Mouse (Mus musculus) naive thymus-derived CD4-positive, alpha-beta T cell, adult 2 months (primary cell): Measurements from ENCODE around the gene Traf7.

Source experiments
- DNase-seq: peaks from one replicate; pipeline ENCODE4 v3.0.0-alpha.2; 2011; ENCODE audit warnings: low read depth

Traf7 gene

DNA sequence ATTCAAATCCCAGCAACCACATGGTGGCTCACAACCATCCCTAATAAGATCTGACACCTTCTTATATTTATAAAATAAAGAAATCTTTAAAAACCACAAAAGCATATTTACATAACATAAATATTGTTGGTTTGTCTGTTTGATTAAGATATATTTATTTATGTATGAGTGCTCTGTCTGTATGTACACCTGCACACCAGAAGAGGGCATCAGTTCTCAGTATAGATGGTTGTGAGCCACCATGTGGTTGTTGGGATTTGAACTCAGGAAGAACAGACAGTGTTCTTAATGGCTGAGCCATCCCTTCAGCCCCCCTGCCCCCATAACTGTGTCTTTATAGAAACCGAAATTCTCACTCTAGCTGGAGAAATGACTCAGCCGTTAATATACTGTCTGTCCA, 17.5 kb upstream of the Traf7 start:
- DNase-seq, result no peak

DNA sequence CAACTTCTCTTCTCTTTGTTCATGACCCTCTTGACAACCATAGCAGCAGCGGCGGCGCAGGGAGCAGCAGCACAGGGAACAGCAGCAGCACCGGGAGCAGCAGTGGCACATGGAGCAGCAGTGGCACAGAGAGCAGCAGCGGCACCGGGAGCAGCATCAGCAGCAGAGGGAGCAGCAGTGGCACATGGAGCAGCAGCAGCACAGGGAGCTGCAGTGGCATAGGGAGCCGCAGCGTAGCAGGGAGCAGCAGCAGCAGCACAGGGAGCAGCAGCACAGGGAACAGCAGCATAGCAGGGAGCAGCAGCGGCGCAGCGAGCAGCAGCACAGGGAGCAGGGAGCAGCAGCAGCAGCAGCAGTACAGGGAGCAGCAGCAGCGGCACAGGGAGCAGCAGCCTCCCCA, 16.9 kb upstream of the Traf7 start:
- no peak for DNase-seq

DNA sequence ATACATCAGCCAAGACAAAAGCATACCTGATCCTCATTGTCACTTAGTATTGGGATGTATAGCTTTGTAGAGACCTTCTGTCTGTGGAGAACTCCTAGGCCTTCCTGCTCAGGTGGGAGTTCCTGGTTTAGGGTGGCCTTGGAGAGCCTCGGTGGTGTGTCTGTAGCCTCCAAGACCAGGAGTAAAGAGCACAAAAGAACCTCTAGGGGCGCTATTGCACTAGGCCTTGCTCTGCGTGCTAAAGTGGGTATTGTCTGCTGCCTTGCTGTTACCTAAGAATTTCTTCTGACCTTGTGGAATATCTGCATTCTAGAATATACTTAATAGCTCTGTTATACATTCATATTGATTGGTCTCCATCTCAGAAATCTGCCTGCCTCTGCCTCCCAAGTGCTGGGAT, 12.6 kb upstream of the Traf7 start:
- DNase-seq, result peak; percentile 86

DNA sequence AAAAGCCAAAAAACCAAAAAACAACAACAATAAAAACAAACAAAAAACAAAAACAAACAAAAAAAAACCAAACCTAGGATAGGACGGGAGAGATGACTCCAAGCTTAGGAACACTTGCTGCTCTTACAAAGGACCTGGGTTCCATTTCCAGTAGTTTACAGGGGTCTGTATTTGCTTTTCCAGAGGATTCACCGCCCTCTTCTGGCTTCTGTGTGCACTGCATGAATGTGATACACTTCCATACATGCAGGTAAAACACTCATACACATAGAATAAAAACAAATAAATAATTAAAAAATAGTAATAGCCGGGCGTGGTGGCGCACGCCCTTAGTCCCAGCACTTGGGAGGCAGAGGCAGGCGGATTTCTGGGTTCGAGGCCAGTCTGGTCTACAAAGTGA, 11.2 kb upstream of the Traf7 start:
- DNase-seq, result peak; percentile 60

DNA sequence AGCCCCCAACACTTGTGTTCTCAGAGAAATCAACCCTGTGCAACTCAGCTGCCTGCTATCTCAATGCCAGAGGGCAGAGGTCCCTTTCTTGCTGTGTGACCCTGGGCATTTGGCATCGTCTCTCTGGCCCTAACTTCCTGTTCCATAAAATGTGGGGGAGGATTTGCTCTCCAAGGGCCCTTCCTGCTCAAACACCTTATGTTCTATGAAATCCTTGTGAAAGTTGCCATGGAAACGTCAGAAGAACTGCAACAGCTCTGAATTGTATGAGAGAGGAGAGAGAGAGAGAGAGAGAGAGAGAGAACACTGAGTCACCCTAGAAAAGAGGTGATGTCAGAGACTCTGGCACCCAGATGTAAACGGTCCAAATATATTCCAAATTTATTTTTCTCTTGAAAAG, 9.8 kb upstream of the Traf7 start:
- DNase-seq, result no peak

DNA sequence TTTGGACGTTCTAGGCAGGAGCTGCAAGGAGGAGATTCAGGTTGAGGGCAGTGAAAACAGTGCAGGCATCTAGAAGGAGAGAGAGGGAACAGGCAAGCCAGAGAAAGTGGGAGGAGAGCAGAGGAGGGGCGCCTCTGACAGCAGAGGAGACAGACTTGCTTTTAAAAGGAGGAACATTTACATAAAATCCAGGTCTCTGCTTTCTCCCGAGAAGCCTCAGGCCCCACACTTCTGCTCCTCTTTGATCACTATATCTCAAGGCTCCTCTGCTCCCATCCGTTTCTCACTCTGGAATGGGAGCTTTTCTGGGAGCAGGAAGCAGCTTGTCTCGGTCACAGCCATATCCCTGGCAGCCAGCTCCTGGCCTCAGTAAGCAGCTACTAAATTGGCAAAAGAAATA, 7.6 kb upstream of the Traf7 start:
- DNase-seq, result no peak

DNA sequence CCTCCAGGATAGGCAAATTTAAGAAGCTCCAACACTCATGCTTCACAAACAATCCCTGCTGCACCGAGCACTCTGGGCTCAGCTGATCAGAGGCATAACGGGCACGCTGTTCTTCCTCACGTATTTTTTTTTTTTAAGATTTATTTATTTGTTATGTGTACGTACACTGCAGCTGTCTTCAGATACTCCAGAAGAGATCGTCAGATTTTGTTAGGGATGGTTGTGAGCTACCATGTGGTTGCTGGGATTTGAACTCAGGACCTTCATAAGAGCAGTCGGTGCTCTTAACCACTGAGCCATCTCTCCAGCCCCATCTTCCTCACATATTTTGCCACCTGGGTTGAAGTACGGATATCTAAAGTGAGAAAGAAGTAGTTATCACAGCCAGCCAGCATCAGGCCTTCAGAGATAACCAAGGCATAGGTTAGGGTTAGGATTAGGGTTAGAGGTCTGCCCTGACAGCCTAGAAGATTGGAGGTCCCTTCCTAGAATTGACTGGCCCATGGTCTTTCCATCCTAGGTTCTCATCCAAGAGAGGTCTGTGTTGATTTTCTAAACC, 6.5 kb upstream of the Traf7 start, which contains the start of gene Rab26:
Rab26 (minus strand) TSS at position 51 of the 559 bp plus-strand sequence.
- DNase-seq, result no peak

DNA sequence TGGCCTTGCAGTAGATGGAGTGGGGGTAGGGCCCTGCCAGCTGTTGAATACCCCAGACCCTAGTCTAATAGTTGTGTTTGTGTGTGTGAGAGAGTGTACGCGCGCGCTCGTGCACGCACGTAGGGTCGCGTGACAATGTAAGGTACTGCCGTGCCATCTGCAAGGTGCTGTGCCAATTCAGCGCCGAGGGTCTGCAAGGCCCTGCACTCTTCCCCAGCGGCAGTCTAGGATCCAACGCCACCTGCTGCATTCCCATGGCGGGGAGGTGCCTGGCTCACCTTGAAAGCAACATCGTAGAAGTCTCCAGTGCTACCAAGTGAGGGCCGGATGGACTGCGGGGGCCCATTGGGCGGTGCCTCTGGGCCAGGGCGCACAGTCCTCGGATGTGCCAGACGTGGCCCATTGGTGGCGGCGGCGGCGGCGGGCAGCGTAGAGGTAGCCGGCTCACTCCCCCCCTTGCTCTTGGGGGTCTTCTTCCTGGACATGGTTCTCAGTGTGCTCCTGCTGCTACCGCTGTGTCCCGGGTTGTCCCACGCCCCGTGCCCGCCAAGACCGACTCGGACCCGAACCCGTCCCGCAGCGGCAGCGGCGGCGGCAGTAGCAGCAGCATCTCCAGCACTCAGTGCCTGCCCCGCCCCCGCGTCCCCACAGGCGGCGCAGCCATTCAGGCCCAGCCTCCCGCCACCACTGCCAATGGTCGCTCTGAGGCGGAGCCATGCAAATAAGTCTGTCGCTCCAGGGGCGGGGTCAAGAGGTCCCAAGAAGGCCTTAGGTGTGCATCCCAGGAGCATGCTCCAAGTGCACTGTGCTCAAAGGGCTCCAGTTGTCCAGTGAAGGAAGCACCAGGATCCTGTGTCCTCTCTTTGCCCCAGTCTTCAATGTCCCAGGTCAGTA, 5.6 kb upstream of the Traf7 start:
- peak; percentile 76 for DNase-seq

DNA sequence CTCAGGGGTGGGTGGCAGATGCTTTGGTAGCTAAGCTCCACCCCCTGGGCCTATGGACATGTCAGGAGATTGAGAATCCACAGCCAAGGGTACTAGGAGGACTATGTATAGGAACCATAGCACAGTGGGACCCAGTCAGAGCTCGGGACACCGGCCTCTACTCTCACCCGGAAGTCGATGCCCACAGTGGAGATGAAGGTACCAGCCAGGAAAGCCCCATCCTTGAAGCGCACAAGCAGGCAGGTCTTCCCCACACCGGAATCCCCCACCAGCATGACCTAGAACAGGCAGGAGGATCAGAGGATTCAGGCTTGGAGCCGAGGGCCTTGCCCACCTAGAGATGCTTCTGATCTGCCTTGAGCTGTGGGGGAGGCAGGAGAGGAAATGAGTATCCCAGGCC, 4.3 kb upstream of the Traf7 start:
- no peak for DNase-seq

DNA sequence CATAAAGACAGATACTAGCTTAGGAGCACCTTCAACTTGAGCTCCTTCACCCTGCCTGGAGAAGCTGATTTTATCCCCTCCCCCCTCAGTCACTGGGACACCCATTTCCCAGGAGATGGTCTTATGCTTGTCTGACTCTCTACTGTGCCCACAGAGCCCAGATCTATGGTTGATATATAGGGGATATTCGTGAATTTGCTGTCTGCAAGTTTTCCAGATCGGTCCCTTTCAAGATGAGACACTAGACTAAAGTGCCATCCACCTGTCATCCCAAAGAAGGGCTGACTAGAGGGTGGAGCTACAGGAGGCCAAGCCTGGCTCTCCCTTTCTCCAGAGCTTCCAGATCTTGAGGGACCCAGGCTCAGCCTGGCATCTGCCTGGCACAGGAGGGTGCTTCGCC, 3.3 kb upstream of the Traf7 start:
- DNase-seq, result no peak

DNA sequence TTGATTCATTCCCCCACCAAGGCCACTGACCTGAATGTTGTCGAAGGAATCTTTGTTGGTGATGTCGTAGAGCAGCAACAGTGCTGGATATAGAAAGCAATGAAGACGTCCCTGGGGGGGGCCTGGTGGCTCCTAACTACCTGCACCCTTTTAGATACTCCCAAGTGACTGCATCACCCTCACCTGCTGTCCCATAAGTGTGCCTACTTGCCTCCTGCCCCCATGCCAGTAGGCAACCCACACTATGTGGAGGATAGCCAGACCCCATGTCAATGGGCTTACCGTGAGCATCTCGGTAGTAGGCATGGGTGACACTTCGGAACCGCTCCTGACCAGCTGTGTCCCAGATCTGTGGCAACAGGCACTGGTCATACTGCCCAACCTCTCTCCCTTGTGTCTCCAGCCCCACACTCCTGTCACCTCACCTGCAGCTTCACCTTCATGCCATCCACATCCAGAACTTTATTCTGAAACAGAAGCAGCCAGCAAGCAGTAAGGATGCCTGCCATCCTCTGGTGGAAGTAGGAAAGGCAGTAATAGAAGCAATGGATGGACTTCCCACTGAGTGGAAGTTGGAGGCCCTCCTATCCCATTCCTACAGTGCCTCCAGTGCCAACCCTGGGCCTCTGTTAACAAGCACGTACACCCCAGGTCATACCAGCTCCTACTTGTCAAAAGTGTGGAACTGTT, 2.8 kb upstream of the Traf7 start:
- no peak for DNase-seq

DNA sequence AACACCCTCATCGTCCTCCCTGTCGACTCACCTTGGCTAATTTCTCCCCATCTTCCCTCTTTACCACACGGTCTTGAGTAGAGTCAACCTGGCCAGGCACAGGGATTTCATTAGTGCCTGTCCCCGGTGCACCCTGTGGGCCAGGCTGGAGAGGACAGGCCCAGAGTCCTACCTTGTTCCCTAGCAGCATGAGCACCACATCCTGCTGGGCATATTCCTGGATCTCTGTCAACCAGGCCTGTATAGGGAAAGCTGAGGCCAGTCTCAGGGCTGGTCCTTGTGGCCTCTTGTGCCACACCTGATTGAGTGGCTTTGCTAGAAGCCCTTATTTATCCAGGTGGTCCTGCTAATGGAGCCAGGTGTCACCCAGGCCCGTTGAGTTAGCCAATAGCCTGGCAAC, 2.1 kb upstream of the Traf7 start:
- no peak for DNase-seq

DNA sequence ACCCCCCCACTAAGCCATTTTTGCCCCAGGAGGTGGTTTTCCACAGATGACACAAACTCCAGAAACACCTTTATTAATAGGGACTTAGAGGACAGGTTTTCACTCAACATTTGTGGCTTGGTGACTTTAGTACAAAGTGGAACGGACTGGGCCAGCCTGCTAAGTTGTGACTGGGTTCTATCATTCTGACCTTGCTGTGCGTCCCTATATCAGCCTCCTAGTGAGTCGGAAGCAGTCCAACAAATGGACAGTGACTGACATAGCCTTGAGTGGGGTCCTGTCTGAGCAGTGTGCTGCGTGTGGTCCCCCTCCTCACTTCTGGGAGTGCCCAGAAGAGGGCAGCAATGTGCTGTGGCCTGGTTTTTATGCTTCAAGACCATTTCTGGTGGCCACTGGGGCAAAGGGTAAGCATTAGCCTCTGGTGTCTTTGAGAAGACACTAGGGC, 1.3 kb upstream of the Traf7 start:
- peak; percentile 75 for DNase-seq

DNA sequence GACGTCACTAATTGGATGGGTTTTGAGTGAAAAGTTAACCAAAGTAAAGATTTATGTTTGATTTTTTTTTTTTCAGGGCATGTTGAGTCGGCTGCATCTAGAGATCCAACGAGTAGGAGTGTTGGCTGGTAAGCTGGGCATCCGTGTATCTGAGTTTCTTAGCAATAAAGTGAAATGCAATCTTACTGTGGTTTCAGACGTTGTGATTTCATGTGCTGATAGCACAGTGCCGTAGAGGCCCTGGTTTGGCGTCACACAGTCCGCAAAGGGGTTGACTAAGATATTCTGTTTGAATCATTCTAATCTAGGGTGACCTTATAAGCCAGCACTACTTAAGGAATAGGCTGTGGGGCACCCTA, 801 bp upstream of the Traf7 start:
- peak; percentile 57 for DNase-seq

DNA sequence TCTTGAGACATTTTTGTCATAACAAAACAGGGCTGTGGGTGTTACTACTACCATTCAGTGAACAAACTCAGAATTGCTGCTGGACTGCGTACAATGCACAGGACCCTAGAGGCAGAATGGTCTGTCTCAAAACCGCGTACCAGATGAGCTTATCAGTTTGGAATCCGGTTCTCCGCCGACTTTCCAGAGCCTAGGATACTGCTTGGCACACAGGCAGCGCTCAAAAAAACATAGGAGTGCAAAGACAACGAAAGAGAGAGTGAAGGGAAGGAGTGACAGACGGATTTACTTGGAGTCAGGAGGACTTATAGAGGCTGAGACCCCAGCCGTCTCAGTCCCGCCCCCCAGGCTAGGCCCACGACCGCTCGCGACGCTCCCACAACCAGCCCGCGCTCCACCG, 423 bp downstream of the Traf7 start:
- DNase-seq, result no peak

DNA sequence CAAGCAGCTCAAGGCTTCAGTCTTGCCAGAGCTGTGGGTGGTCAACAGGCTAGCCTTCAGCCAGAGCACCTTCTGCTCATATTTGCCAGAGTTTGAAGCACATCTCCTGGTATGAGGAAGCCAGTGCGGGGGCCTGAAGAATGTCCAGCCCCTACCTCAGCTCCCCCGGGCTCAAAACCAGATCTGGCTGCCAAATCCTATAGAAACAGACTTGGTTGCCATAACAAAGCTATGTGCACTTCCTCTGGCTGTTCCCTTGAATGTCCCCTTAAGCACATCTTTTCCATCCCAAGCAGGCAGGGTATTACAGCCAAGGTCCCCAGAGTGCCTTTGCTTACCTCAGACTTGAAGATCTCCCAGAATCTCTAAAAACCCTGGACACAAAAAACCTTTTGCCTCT, 3.0 kb downstream of the Traf7 start:
- DNase-seq, result no peak

DNA sequence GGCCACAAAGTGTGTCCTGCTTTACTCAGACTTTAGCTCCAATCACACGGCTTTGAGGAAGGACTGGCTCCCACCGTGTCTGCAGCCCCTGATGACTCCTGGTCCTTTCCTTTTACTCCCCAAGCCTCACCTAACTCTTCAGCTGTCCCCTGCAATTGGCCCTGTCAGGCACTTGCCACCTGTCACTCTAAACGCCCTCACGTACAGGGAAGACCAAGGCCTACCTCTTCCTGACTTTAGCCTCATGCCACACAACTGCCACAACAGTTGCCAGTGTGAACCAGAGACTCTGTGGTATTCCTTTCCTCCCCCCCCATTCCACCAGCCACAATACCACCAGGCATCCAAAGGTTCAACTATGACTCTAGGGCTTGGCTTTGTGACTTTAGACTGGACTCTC, 7.3 kb downstream of the Traf7 start:
- DNase-seq, result no peak

DNA sequence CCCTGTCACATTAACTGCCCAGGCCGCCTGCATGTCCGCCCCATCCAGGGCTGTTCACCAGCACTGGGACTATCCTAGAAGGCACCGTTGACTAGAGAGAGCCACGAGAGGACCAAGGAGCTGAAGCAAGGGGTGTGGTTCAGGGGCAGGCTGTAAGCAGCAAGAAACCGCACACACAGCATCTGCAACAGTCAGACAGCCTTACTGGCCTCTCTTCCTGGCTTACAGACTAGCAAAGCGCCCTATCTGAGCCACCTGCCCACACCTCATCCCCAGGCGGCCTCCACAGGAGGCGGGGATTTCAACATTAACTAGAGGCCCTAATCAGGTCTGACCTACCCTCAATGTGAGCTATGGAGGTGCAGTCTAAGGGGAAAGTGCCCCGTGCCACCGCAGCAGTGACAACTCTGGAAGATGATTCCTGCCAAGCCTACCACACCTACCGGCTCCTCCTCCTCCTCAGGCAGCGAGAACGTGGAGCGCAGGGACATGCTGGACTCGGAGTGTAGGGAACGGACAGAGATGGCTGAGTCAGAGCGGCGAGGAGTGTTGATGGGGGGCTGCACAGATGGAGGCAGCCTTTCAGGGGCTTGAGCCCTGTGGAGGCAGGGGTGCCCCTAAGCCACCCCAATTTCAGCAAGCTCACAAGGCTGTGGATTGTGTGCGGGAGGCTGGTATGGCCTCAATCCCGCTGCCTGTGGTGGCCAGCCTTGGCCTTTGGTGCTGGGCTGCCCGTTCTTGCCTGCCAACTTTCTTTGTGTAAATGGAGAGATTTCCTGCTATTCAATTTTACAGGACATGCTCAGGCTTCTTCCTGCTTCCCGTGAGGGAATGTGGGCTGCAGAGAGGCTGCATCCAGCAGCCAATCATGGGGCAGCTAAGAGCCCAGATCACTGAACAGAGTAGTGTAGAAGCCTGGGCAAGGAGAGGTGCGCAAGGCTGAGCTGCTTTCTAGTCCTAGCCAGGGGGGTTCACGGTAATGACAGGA, 13.2 kb downstream of the Traf7 start:
- DNase-seq, result no peak

DNA sequence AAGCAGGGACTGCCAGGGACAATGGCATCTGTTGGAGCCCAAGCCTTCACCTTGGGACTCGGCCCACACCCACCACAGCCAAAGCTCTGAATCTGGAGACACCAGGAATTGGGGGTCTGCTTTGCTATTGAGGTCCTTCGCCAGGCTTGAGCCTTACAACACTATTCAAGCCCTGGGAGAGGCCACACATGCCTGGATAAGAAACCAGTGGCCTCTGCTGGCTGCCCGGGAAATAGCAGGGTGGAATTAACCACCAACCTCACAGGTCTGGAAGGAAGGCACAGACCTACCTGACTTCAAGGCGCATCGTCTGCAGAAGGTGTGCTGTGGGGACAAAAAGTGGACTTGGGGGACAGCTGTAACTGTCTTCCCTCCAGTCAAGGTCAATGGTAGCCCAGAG, 14.1 kb downstream of the Traf7 start:
- DNase-seq, result no peak

DNA sequence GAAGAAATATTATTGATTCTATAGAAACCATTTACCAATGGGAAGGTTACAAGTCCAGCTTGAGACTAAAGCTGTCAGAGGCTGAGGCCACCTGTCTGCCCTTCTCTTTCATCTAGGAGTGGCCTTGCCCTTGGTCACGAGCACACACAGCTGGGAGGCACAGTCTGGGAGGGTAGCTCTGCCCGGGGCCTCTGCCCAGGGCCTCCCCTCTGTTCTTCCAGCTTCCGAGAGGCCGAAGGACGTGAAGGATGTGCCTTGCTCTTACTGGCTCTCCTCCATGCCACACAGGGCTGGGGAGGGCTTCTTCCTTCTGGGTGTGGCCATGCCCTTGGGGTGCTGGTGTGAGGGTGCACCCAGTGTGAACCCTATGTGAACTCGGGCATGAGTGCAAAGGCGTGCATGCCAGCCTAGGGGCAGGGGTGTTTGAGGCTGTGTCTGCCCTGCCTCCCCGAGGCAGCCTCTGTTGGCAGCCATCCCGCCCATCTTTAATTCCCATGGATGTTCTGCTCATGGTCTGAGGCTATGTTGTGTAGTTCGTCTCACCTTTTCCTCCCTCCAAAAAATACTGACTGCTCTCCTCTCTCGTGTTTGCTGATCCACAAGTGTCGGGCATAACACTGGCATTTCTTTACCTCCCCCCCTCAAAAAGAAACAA, 19.8 kb downstream of the Traf7 start:
- no peak for DNase-seq

DNA sequence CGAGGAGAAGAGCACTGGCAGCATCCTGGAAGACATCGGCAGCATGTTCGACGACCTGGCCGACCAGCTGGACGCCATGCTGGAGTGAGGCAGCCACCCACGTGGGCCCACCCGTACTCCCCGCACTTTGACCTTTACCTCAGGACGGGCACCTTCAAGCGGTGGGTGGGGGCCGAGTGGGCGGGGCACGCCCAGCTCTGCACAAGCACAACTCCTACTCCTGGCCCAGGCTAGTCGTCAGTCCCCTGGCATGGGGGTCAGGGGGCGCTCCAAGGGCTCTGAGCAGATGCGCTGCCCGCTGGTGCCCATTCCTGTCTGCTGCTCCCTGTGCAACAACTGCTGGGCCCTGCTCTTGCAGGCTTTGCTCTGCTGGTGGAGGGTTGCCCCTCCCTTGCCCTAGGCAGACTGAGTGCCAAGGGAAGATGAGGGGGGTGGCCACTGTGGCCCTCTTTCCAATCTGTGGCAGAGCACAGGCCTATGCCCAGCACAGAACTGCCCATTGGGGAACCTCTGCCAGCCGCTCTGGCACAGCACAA, 20.5 kb downstream of the Traf7 start:
- no peak for DNase-seq
